Mouse (Mus musculus) heart, embryonic 13.5 days (tissue): ENCODE data around the gene Peli2. TPM values are rescaled to one million over a fixed set of nuclear protein-coding genes. Genes with fewer than 3 reads are reported as not detected.
A peak's percentile ranks its signal among the peaks of the same experiment; 100 is the strongest.

Experiments used
- ATAC-seq: fragments of 200-750 bp; cut with Nextera tagmentation; 2 replicates; pipeline ENCODE4 v1.8.0; 2017; ENCODE audit warnings: moderate TSS enrichment; ENCODE audit not compliant: insufficient number of reproducible peaks, low FRiP score, low TSS enrichment; ENCODE audit errors: extremely low read depth
- H3K27ac ChIP-seq: fragments of 300-500 bp; sonication (generic); replicated peaks from 2 replicates; pipeline ENCODE4 v1.5.1; 2015; ENCODE audit warnings: moderate library complexity, mild to moderate bottlenecking, inconsistent platforms
- H3K27me3 ChIP-seq: fragments of 300-500 bp; sonication (generic); replicated peaks from 2 replicates; pipeline ENCODE4 v1.6.1; 2015; ENCODE audit warnings: mild to moderate bottlenecking, inconsistent platforms
- H3K36me3 ChIP-seq: fragments of 300-500 bp; sonication (generic); 2 replicates; pipeline ENCODE4 v1.6.1; 2015; ENCODE audit warnings: mild to moderate bottlenecking, inconsistent platforms
- H3K4me1 ChIP-seq: fragments of 300-500 bp; sonication (generic); 2 replicates; pipeline ENCODE4 v1.6.1; 2015; ENCODE audit warnings: inconsistent platforms
- H3K4me2 ChIP-seq: fragments of 300-500 bp; sonication (generic); 2 replicates; pipeline ENCODE4 v1.6.1; 2015; ENCODE audit warnings: inconsistent platforms, mild to moderate bottlenecking, moderate library complexity
- H3K4me3 ChIP-seq: fragments of 300-500 bp; sonication (generic); 2 replicates; pipeline ENCODE4 v1.5.1; 2015; ENCODE audit warnings: moderate library complexity, mild to moderate bottlenecking, inconsistent platforms
- H3K9ac ChIP-seq: fragments of 300-500 bp; sonication (generic); 2 replicates; pipeline ENCODE4 v1.6.1; 2015; ENCODE audit warnings: inconsistent platforms, mild to moderate bottlenecking, moderate library complexity
- H3K9me3 ChIP-seq: fragments of 300-500 bp; sonication (generic); 2 replicates; pipeline ENCODE4 v1.6.1; 2016; ENCODE audit warnings: inconsistent platforms
- WGBS: fragments of 180-500 bp; shearing (Covaris S2); methylation state at CpG from one replicate; pipeline ENCODE4 v1.1.7; 2015; ENCODE audit warnings: mixed read lengths; 5-methylcytosine and 5-hydroxymethylcytosine counted together
- polyA plus RNA-seq: library from polyadenylated mRNA; unstranded; fragments of >200 nt; fragmentation: Nextera tagmentation; extraction: Ambion mirVana; gene quantifications from 2 replicates; pipeline ENCODE4 v1.2.1, GENCODE M21; 2015

The Peli2 gene
- polyA plus RNA-seq, 1 experiment from 2014 or later = 2.9 TPM

DNA sequence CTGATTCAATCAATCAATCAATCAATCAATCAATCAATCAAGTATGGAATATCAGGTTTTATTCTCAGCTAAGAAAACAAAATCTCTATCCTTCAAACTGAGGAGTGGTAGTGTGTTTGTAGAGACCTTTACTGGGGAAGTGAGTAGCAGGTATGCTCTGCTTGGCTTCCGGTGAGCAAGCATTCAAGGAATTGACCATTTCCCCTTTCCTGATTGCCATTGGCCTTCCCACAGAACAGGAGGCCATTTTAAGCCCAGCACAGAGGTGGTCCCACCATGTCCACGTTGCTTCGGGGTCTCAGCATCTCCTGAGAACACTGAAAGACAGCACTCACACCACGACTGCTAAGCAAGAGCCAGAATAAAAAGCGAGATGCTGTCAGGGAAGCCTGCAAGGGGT lies 174.8 kb downstream of the Peli2 start:
- H3K9me3 ChIP-seq = 0 out of 2 replicates have a peak, but pooled peaks cover 3% of the 10 kb centered on the region
- ATAC-seq = no peak
- peak overlapping the region; percentile 49 for H3K27ac ChIP-seq
- WGBS = 13% methylated on average over 5 of the region's 5 CpGs
- H3K9ac ChIP-seq = peak overlapping the region; percentile 47; the same call in 1 of the 2 replicates
- no peaks in the 10 kb centered on the region for H3K36me3 ChIP-seq
- H3K4me3 ChIP-seq = peak overlapping the region; percentile 35
- 0 out of 2 replicates have a peak, but pooled peaks cover 19% of the 10 kb centered on the region for H3K27me3 ChIP-seq
- peak overlapping the region; percentile 70 for H3K4me2 ChIP-seq
- peaks cover 18% of the 10 kb centered on the region for H3K4me1 ChIP-seq

DNA sequence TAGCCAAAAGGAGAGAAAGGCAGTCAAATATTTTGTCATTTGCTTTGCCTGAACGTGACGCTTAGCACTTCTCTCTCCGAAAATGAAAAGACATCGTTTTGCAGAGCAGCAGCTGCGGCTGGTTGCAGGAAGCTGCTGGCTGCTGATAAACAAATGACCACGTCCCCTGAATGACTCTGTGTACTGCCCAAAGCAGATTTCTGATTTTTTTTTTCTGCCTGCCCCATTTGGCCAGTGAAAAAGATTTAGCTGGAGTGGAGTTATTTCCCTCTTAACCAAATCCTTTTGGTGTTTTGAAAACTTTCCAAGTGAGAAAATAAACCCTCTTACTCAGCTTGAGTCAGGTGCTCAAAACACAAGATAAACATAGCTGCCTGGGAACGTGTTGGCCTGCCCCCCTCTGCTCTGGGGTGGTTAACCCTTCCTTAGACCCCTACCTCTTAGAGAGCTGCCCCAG lies 175.2 kb downstream of the Peli2 start:
- Histone ChIP-seq H3K9me3 (0 out of 2 replicates have a peak, but pooled peaks cover 3% of the 10 kb centered on the region), H3K4me3 (peak overlapping the region; percentile 35), H3K4me2 (peak overlapping the region; percentile 70), H3K27ac (peak overlapping the region; percentile 49), H3K4me1 (peaks cover 16% of the 10 kb centered on the region), H3K36me3 (no peaks in the 10 kb centered on the region), H3K27me3 (0 out of 2 replicates have a peak, but pooled peaks cover 14% of the 10 kb centered on the region), H3K9ac (peak overlapping the region; percentile 47; the same call in 1 of the 2 replicates)
- no peak for ATAC-seq
- WGBS = 3% methylated on average over 7 of the region's 7 CpGs

DNA sequence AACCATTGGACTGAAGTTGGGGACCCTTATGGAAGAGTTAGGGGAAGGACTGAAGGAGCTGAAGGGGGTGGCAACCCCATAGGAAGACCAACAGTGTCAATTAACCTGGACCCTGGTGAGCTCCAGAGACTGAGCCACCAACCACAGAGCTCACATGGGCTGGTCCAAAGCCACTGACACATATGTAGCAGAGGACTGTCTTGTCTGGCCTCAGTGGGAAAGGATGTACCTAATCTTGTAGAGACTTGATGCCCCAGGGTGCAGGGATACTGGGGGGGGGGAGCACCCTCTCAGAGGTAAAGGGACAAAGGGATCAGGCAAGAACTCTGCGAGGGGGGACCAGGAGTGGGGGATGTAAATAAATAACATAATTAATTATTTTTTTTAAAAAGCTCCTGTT lies 176.2 kb downstream of the Peli2 start:
- ATAC-seq = no peak
- no peak overlapping the region for H3K27ac ChIP-seq
- 0 out of 2 replicates have a peak, but pooled peaks cover 14% of the 10 kb centered on the region for H3K27me3 ChIP-seq
- no peak overlapping the region for H3K9ac ChIP-seq
- H3K36me3 ChIP-seq = no peaks in the 10 kb centered on the region
- 0 out of 2 replicates have a peak, but pooled peaks cover 3% of the 10 kb centered on the region for H3K9me3 ChIP-seq
- H3K4me3 ChIP-seq = no peak overlapping the region
- WGBS = 78% methylated on average over 1 of the region's 1 CpGs
- H3K4me1 ChIP-seq = peaks cover 16% of the 10 kb centered on the region
- no peak overlapping the region for H3K4me2 ChIP-seq

DNA sequence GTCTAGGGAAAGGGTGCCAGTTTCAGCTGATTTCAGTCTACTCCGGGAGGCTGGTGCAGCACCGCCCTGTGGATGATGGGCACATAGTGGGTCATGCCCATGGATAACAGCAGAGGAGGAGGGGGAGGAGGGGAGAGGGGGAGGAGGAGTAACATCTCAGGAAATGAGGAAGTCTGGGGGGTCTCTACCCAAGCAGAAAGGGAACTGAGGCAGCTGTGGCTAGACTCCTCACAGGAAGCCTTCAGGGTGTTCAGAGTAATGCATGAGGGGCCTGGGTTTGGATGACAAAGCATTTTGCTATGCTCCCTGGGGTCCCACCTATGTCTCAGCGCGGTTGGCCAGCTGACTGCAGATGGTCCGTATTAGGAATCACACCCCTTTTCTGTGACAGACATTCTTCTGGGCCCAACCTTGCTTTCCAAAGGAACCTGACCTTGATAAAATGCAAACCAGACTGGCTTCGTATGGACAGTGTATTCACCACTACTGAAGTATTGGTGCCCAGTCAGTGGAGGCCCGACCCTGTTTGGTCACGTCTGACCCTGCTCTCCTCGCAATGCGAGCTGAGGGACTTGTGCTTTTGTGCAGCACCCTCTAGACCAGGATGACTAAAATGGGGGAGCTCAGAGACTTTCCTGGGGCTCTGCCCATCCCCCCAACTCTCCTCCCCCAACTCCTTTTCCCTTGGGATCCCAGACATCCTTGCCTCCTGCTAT lies 182.0 kb downstream of the Peli2 start:
- Histone ChIP-seq H3K9ac (no peak overlapping the region), H3K36me3 (no peaks in the 10 kb centered on the region), H3K4me3 (no peak overlapping the region), H3K9me3 (peaks cover under 1% of the 10 kb centered on the region; the same call in 1 of the 2 replicates), H3K4me2 (peak overlapping the region; percentile 29), H3K27ac (peak overlapping the region; percentile 69), H3K4me1 (peaks cover 19% of the 10 kb centered on the region), H3K27me3 (0 out of 2 replicates have a peak, but pooled peaks cover 6% of the 10 kb centered on the region)
- WGBS = 49% methylated on average over 10 of the region's 10 CpGs
- no peak; the same call in 1 of the 2 replicates for ATAC-seq

DNA sequence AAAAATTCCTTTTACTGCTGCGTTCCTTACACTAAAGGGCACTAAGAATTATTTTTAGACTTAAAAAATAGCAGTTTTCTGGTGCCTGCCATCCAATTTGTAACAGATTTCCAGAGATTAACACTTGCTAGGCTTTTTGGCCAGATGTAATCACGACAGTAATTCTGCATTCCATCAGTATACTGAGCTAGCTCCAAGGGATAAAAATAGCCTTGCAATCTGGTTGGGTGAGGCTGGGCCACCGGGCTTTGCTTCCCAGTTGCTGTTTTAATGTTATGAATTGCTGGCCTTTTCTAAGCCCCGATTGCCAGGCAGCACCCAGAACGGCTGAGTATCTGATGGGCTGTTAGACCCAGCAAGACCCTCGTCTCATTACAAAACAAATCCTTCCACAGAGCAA lies 182.6 kb downstream of the Peli2 start:
- peak overlapping the region; percentile 69 for H3K27ac ChIP-seq
- 10% methylated on average over 6 of the region's 6 CpGs for WGBS
- H3K9me3 ChIP-seq = peaks cover 5% of the 10 kb centered on the region; the same call in 1 of the 2 replicates

DNA sequence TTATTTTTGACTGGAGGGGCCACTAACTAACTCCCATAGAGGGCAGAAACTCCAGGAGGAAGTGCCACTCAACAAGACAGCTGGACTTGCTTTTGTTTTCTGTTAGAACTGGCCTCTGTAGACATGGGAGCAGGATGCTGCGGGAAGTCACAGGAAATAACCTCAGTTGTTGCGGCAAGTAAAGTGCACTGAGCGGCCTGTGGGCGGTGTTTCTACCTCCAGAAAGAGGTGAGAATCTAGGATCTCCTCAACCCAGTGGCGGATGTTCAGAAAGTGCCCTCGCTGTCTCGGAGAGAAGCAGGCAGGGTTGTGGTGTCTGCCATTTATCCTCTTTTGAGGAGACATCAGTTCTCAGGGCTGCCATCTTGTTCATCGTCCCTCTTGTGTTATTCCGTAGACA lies 183.2 kb downstream of the Peli2 start:
- 78% methylated on average over 9 of the region's 9 CpGs for WGBS
- ATAC-seq = no peak
- Histone ChIP-seq H3K4me3 (no peak overlapping the region), H3K4me2 (no peak overlapping the region), H3K27ac (0 out of 2 replicates have a peak overlapping the region, but pooled peaks have one; percentile 8), H3K27me3 (peaks cover 6% of the 10 kb centered on the region; the same call in 1 of the 2 replicates), H3K4me1 (peaks cover 19% of the 10 kb centered on the region), H3K9ac (no peak overlapping the region), H3K36me3 (no peaks in the 10 kb centered on the region), H3K9me3 (peaks cover 5% of the 10 kb centered on the region; the same call in 1 of the 2 replicates)

More for the DNA sequence above, 182.6 kb downstream of the Peli2 start:
- Histone ChIP-seq H3K36me3 (no peaks in the 10 kb centered on the region), H3K27me3 (0 out of 2 replicates have a peak, but pooled peaks cover 6% of the 10 kb centered on the region), H3K9ac (no peak overlapping the region), H3K4me2 (peak overlapping the region; percentile 29), H3K4me3 (no peak overlapping the region), H3K4me1 (peaks cover 19% of the 10 kb centered on the region)
- no peak for ATAC-seq

DNA sequence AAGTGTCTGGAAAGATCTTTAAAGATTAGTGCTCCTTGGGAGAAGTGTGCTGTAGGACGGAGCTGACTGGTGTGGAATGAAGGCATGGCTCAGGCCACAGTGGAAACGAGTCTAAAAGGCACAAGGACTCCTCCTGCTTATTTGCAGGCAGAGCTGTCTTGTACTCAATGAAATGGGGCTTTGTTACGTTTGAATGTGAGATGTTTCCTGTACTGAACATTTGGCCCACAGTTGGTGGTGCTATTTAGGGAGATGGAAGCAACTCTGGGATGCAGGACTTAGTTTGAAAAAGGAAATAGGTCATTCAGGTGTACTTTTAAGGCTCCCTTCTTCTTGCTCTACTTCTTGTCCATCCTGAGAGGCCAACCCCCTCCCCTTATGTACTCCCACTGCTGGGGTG lies 192.6 kb downstream of the Peli2 start:
- Histone ChIP-seq H3K9me3 (no peaks in the 10 kb centered on the region), H3K4me1 (peaks cover 13% of the 10 kb centered on the region), H3K27ac (no peak overlapping the region), H3K9ac (no peak overlapping the region), H3K4me2 (no peak overlapping the region), H3K27me3 (peaks cover 83% of the 10 kb centered on the region), H3K4me3 (no peak overlapping the region), H3K36me3 (no peaks in the 10 kb centered on the region)
- 50% methylated on average over 3 of the region's 3 CpGs for WGBS
- no peak for ATAC-seq

DNA sequence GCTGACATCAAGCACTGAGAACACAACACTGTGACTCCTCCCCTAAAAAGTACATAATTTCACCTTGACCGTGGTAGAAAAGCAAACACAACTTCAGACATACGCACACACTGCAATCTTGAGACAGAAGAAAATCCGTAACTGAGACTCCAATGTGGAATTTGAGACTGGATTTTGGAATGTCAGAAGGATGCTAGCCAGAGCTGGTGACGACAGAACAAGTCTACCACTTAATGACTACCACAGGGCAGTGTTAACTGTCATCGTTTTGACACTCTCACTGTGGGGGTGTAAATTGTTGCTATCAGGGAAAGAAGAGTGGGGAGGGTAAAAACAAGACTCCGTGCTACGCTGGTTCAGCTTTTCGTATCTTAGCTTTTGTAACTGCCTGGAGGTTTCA lies 195.8 kb downstream of the Peli2 start:
- Histone ChIP-seq H3K4me2 (peak overlapping the region; percentile 18), H3K36me3 (no peaks in the 10 kb centered on the region), H3K9ac (no peak overlapping the region)

DNA sequence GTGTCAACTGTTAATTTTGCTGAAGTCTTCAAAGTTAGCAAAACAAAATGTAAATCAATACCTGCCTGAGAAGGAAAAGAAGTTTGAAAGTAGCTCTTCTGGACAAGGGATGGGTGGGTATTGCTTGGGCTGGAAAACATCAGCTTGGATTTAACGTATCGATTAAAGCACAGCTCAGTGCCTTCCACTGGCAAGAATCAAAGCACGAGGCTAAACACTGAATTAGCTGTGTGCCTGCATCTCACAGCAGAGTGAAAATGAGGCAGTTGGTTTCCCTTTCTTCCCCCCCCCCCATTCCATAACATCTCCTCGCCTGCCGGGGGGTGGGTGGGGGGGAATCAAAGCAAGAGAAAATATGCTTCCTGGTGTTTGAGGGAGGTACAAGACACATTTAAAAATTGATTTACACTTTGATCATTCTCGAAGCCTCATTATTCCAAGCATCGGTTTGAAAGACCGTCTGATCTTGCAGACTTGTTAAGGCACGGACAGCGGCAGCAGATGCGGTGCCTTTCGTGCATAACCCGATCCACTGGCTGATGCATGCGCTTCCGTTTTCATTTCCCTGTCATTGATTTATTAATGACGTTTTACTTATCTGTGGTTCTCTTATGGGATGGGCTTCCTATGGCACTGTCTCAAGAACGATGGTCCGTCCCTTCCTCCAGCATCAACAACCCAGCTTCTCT lies 203.3 kb downstream of the Peli2 start:
- Histone ChIP-seq H3K9me3 (no peaks in the 10 kb centered on the region), H3K9ac (no peak overlapping the region), H3K36me3 (no peaks in the 10 kb centered on the region), H3K27ac (no peak overlapping the region), H3K27me3 (peaks cover 90% of the 10 kb centered on the region), H3K4me1 (no peaks in the 10 kb centered on the region), H3K4me3 (no peak overlapping the region), H3K4me2 (no peak overlapping the region)
- ATAC-seq = no peak
- WGBS = 75% methylated on average over 18 of the region's 18 CpGs

More for the DNA sequence above, 195.8 kb downstream of the Peli2 start:
- Histone ChIP-seq H3K27me3 (peaks cover 85% of the 10 kb centered on the region), H3K9me3 (no peaks in the 10 kb centered on the region), H3K27ac (no peak overlapping the region), H3K4me1 (peaks cover 13% of the 10 kb centered on the region), H3K4me3 (no peak overlapping the region)
- ATAC-seq = no peak
- WGBS = 19% methylated on average over 8 of the region's 8 CpGs

DNA sequence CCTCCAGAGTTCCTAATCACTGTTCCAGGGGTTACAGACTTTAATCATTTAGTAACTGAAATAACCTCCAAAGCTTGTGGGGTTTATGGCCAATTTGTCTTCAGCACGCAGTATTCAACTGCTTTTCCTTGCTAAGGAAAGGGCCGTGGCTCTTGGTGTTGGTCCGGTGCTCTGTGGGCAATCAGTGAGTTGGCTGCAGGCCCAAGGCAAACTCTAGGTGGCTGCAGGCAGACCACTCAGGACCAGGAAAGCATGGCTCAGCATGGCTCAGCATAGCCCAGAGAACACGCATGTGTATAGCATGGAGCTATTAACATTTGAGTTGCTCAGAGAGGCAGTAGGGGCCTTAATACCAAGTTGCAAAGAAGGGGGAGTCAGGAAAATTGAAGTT lies 203.8 kb downstream of the Peli2 start:
- no peaks in the 10 kb centered on the region for H3K9me3 ChIP-seq
- no peak for ATAC-seq
- H3K9ac ChIP-seq = no peak overlapping the region
- peaks cover 86% of the 10 kb centered on the region for H3K27me3 ChIP-seq
- no peaks in the 10 kb centered on the region for H3K36me3 ChIP-seq
- WGBS = 75% methylated on average over 4 of the region's 4 CpGs
- H3K27ac ChIP-seq = no peak overlapping the region
- H3K4me2 ChIP-seq = no peak overlapping the region
- H3K4me3 ChIP-seq = no peak overlapping the region
- H3K4me1 ChIP-seq = no peaks in the 10 kb centered on the region

DNA sequence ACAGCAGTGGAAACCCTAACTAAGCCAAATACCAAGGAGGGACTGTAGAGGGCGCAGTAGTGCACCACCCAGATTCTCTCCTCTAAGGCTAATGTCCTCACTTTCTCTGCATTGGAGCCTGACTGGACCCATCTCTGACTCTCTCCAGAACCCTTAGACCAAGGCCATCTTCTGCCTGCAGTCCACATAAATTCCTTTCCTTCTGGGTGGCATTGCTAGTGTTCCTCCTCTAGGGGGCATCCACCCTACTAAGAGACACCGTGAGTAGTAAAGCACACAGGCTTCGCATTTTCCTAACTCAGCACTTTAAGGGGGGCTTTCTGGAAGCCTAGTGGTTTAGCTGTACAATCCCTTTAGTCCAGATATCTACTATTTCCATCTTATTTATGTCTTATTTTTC lies 207.1 kb downstream of the Peli2 start:
- Histone ChIP-seq H3K27me3 (peaks cover 74% of the 10 kb centered on the region), H3K4me2 (no peak overlapping the region), H3K36me3 (no peaks in the 10 kb centered on the region), H3K9ac (no peak overlapping the region), H3K9me3 (no peaks in the 10 kb centered on the region), H3K4me1 (peaks cover 20% of the 10 kb centered on the region), H3K4me3 (no peak overlapping the region), H3K27ac (no peak overlapping the region)
- ATAC-seq = no peak
- WGBS = 65% methylated on average over 3 of the region's 3 CpGs
